Mouse (Mus musculus) bone marrow macrophage, adult 2 months (primary cell): ENCODE results near the gene Gm20388.

Source experiments
- CTCF ChIP-seq: IDR thresholded peaks from 2 replicates; pipeline ENCODE4 v1.5.1; 2012; ENCODE audit warnings: low read depth, mild to moderate bottlenecking, low read length, moderate library complexity
- POLR2A ChIP-seq: IDR thresholded peaks from 2 replicates; pipeline ENCODE4 v1.6.1; 2012; ENCODE audit warnings: mild to moderate bottlenecking, low read depth, low read length, borderline replicate concordance

DNA sequence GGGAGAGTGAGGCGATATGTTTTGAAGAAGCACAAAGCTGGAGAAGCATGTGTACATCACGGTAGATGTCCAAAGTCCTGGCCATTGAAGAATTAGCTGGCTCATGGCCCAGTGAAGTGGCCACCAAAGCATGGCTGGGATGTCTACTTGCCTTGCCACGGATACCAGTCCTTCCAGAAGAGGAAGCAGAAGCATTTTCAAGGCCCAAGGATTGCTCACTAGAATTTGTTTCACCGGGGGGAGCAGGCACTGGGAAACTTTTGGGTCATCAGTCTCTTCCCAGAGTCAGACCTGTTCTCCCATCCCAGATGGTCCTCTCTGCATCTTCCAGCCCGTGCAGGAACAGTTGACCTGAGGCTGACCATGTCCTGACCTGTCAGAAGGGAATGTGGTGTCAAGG is 4235.6 kb downstream of the Gm20388 start:
- TF ChIP-seq CTCF (no peak), POLR2A (no peak)
